Mouse (Mus musculus) layer of hippocampus, adult 9-11 months (tissue): ENCODE results near the gene Foxd1.

Source experiments
- DNase-seq: peaks from one replicate; pipeline ENCODE4 v3.0.0; 2022

Foxd1 gene

GRCm38 (mm10) chr13:98354090-98354801 lies at the start of gene Foxd1:
Gene Foxd1 (plus strand): TSS chr13:98354242.
- no peak for DNase-seq

GRCm38 (mm10) chr13:98305257-98305656 lies 48.8 kb upstream of the Foxd1 start:
- no peak for DNase-seq

GRCm38 (mm10) chr13:98306393-98306792 lies 47.6 kb upstream of the Foxd1 start:
- no peak for DNase-seq

DNA sequence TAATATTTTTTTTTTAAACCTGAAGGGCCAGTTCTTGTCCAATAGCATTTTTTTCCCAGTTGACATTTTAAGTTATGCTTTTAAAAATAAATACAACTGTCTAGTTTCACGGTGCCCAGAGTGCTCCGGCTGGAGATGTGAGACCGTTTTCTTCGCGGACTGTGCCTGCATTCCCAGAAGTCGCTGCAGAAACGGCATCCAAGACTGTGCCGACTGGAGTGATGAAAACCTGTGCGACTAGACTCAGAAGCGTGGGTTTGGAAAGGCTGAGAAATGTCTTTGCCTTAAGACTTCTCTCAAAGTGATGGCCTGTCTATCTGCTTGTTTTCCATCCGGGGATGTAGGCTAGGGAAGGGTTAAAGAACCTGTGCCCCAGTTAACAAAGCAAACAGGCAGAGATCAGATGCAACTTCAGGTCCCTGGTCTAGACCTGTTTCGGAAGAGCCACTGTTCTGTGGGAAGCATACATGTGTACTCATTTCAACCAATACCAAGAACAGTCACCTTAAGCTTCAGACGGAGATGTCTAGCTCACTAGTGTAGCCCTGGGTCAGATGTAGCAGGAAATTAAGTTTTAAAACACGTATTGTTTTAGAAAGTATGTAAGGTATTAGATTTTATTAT lies 47.1 kb upstream of the Foxd1 start:
- no peak for DNase-seq

GRCm38 (mm10) chr13:98308004-98308403 lies 46.0 kb upstream of the Foxd1 start:
- no peak for DNase-seq

- no peak for DNase-seq
These were observed 45.3 kb upstream of the Foxd1 start for GRCm38 (mm10) chr13:98308724-98309123.

DNA sequence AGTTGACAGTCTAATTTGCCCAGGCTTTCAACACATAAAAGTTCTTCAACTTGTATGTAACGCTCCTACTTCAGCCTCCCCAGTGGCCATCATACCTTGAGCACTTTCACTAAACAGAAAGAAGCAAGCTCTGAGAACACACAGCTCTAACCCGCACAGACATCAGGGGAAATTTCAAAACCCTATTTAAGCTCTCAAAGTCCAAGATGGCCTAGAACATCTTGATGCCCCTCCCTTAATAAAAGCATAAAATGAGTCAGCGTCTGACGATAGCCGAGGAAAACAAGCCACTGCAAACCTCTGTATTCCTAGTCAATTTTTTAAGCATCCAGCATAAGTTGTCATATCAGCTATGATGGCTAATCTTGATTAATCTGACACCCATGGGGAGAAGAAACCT lies 42.4 kb upstream of the Foxd1 start:
- DNase-seq: no peak

GRCm38 (mm10) chr13:98313631-98314030 lies 40.4 kb upstream of the Foxd1 start:
- DNase-seq: no peak

DNA sequence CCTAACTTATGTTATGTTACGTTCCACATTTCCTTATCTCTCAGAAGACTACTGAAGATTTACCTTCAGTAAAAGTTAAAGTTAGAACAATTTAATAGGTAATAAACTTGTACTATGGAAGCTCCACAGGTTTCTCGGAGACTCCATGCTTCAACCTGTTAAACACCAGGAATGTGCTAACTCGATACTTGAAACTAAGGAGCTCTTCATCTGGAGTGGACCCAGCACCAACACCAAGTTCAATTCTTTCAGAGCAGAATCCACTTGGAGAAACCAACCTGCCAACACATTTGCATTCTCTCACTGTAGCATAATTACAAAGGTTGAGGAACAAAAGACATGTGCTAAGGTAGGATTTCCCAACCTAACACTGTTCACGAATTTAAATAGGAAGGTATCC lies 38.9 kb upstream of the Foxd1 start:
- DNase-seq: no peak

- no peak for DNase-seq
These were observed 37.9 kb upstream of the Foxd1 start for GRCm38 (mm10) chr13:98316140-98316479.

DNA sequence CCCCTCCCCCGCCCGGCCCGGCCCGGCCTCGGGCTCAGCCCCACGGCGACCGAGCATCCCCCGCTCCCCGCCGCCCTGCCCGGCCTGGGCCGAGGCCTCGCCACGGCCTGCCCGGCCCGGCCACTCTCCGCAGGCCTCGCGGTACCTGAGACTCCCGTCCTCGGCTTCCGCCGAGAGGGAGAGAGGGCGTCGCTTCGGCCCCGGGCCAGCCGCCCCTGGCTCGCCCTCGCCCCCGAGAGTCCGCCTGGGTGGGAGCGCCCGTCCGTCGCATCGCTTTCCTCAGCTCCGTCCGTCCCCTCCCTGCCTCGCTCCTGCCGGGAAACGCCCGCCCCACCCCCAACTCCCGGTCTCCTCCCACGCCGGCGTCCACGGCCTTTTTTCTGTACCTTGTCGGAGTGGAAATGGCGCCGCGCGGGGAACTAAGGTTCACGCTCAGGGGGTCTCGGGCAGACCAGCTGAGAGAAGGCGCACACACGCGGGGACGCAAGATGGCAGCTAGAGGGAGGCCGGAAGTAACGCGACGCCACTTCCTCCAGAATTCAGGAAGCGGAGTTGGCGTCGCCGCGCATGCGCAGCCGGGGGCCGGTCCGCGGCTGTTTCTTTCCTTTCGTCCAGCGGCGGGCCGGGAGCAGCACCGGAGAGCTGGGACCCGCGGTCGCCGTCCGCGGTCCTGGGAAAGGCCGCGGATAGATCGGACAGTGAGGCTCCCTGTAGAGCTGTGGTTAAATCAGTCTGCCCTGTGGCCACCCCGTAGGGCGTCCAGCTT lies 37.4 kb upstream of the Foxd1 start, which contains the start of gene Btf3:
Btf3 (minus strand) TSS at position 527 of the 766 bp plus-strand sequence.
- DNase-seq: peak; percentile 93

- no peak for DNase-seq
These were observed 36.8 kb upstream of the Foxd1 start for GRCm38 (mm10) chr13:98317246-98317677.

DNA sequence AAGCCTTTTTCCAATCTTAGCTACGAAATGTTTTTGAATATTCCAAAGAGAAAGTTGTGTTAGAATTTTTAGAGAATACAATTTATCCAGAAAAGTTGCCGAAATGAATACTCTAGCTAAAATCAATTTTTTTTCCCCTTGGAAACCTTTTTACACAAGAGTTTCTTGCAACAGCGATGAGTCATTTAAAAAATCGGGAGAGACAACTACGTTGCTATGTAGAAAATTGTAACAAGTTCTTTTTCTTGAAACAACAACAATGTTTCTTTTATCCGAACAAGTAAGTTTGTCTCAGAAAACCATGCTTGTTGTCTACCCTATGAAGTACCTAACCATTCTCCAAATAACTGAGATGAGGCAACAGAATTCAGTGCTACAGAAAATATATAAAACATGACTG lies 36.1 kb upstream of the Foxd1 start:
- no peak for DNase-seq

DNA sequence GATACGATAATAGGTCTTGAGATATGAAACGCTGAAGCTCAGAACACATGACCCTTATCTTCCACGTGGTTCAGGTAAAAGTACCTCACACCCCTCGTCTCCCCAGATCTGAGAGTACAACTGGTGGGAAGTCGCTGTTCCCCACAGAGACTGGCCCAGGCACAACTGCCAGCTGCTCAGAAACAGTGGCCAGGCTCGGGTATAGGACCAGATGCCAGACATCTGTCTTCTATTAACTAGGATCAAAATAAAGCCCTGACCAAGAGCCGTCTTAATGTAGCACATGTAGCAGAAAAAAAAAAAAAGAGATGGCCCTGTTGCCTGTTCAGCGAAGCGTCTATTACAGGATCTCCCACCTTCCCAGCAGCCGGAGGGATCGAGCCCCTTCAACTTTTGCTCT lies 29.0 kb upstream of the Foxd1 start:
- no peak for DNase-seq

DNA sequence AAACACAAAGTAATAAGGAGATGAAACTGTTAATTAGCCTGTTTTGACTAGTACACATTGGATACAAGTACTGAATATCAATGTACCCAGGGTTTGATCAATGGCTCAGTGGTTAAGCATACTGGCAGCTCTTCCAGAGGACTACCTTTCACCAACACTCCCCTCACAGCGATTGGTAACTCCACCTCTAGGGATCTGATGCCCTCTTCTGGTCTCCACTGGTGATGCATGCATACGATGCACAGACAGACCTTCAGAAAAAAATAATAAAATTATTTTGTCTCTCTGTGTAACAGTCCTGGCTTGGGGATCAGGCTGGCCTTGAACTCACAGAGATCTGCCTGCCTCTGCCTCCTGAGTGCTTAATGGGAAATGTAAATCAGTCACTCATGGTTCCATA lies 21.9 kb upstream of the Foxd1 start:
- no peak for DNase-seq

DNA sequence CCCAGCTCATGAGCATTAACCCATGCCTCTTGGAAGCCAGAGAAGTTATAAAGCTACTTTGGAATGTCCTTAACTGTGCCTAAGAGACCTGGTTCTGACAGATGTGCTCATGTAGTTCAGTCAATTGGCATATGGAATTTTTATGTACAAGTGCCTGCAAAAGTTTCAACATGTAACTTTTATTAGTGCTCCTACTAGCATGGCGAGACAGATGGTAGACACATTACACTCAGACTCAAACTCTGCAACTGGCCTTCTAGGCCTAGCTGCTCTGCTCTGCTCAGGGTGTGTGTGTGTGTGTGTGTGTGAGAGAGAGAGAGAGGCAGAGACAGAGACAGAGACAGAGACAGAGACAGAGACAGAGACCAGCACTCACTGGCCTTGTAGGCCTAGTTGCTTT lies 17.8 kb upstream of the Foxd1 start:
- no peak for DNase-seq

GRCm38 (mm10) chr13:98340506-98340905 lies 13.5 kb upstream of the Foxd1 start:
- DNase-seq: no peak

GRCm38 (mm10) chr13:98349491-98349890 lies 4.6 kb upstream of the Foxd1 start:
- DNase-seq: no peak

- no peak for DNase-seq
These were observed 2.5 kb upstream of the Foxd1 start for GRCm38 (mm10) chr13:98351527-98351926.

- no peak for DNase-seq
These were observed 1.6 kb upstream of the Foxd1 start for GRCm38 (mm10) chr13:98352381-98352975.

GRCm38 (mm10) chr13:98353709-98354089 lies 343 bp upstream of the Foxd1 start:
- DNase-seq: no peak

DNA sequence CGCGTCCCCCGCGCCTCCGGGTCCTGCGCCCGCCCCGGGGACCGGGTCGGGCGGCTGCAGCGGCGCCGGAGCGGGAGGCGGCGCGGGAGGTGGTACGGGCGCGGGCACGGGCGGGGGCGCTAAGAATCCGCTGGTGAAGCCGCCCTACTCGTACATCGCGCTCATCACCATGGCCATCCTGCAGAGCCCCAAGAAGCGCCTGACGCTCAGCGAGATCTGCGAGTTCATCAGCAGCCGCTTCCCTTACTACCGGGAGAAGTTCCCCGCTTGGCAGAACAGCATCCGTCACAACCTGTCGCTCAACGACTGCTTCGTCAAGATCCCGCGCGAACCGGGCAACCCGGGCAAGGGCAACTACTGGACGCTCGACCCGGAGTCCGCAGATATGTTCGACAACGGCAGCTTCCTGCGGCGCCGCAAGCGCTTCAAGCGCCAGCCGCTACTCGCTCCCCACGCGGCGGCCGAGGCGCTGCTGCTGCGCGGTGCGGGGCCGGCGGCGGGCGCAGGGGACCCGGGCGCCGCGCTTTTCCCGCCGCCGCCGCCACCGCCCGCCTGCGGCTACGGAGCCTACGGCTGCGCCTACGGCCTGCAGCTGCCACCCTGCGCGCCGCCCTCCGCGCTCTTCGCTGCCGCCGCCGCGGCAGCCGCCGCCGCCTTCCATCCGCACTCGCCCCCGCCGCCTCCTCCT lies 973 bp downstream of the Foxd1 start:
- DNase-seq: no peak

GRCm38 (mm10) chr13:98355559-98356111 lies 1.6 kb downstream of the Foxd1 start:
- DNase-seq: no peak
